In genomic region chrX:164113744-164114143, GRCm38 (mm10) we compare ENCODE assay signal across 26 mouse cellular contexts. TPM values are rescaled to one million over a fixed set of nuclear protein-coding genes. Genes with fewer than 3 reads are reported as not detected.
"Had no signal": no experiment of that assay in that cellular context is flagged by ENCODE, and none has a peak within 500 bp of the region (broad histone marks: within the 10 kb centered on the region; RNA-seq: fewer than 3 reads in every experiment).

No protein-coding gene starts in this region.

- H3K4me2 ChIP-seq: liver, embryonic 15.5 days; lung, embryonic 15.5 days; midbrain, embryonic 11.5 days; midbrain, embryonic 13.5 days; midbrain, embryonic 15.5 days; neural tube, embryonic 13.5 days; neural tube, embryonic 15.5 days; stomach, embryonic 15.5 days had no signal

- H3K9me3 ChIP-seq: liver, embryonic 15.5 days; lung, embryonic 15.5 days; megakaryocyte, embryonic 14.5 days; midbrain, embryonic 13.5 days; midbrain, embryonic 15.5 days; neural tube, embryonic 13.5 days; neural tube, embryonic 15.5 days; stomach, embryonic 15.5 days had no signal

- H3K9ac ChIP-seq: liver, embryonic 15.5 days; liver, postnatal 0 days; lung, embryonic 15.5 days; midbrain, embryonic 13.5 days; midbrain, embryonic 15.5 days; neural tube, embryonic 13.5 days; neural tube, embryonic 15.5 days; stomach, embryonic 15.5 days had no signal

- DNase-seq: liver, postnatal 0 days; lung, adult 2 months; lung, postnatal 14 days; lung, postnatal 36 days; retina, postnatal 1 day; right cerebral cortex, adult 18-20 months; right cerebral cortex, postnatal 14 days; spleen, adult 18-20 months; thymus, adult 2 months; thymus, postnatal 25 days; thymus, postnatal 4 days had no signal

- ATAC-seq: liver, postnatal 0 days; lung, postnatal 0 days; midbrain, embryonic 13.5 days; midbrain, embryonic 15.5 days had no signal

- H3K27me3 ChIP-seq: lung, embryonic 15.5 days; megakaryocyte, embryonic 14.5 days; midbrain, embryonic 15.5 days; neural tube, embryonic 15.5 days; stomach, embryonic 15.5 days had no signal

- H3K36me3 ChIP-seq: liver, embryonic 15.5 days; lung, embryonic 15.5 days; midbrain, embryonic 13.5 days; midbrain, embryonic 15.5 days; neural tube, embryonic 13.5 days; neural tube, embryonic 15.5 days; stomach, embryonic 15.5 days had no signal

- H3K4me3 ChIP-seq: liver, embryonic 15.5 days; lung, embryonic 15.5 days; megakaryocyte, embryonic 14.5 days; midbrain, embryonic 13.5 days; midbrain, embryonic 15.5 days; myocyte; neural tube, embryonic 13.5 days; neural tube, embryonic 15.5 days; stomach, embryonic 15.5 days had no signal

- H3K27ac ChIP-seq: liver, embryonic 15.5 days; lung, embryonic 15.5 days; macrophage; midbrain, embryonic 13.5 days; midbrain, embryonic 15.5 days; neural tube, embryonic 13.5 days; neural tube, embryonic 15.5 days; stomach, embryonic 15.5 days; stomach, postnatal 0 days had no signal

- H3K4me1 ChIP-seq: liver, embryonic 15.5 days; lung, embryonic 15.5 days; megakaryocyte, embryonic 14.5 days; midbrain, embryonic 13.5 days; midbrain, embryonic 15.5 days; neural tube, embryonic 13.5 days; neural tube, embryonic 15.5 days; stomach, embryonic 15.5 days had no signal

RNA-seq across cellular contexts. Expression of gene Cltrn, which starts 25.1 kb away (rescaled TPM):
- polyA plus RNA-seq: lung, adult 2 months; lung, postnatal 0 days; macrophage; midbrain, embryonic 11.5 days; midbrain, embryonic 13.5 days; midbrain, embryonic 15.5 days; myocyte; neural tube, embryonic 11.5 days; neural tube, embryonic 13.5 days; neural tube, embryonic 15.5 days; testis, adult 2 months; thymus, adult 2 months had no signal

RNA-seq across cellular contexts. Expression of gene Ace2, which starts 25.4 kb away (rescaled TPM):
- polyA plus RNA-seq: macrophage; myocyte; neural tube, embryonic 13.5 days had no signal
